Mouse (Mus musculus): ENCODE data around the gene Rlim. TPM values are rescaled to one million over a fixed set of nuclear protein-coding genes. Genes with fewer than 3 reads are reported as not detected.

Rlim gene
- polyA plus RNA-seq, 1 experiment from 2014 or later, result 41.1 TPM

- Histone ChIP-seq H3K9me3 (ENCODE audit: control insufficient read depth, low read length) (no peaks in the 10 kb centered on the region), H3K4me2 (replicated peaks; ENCODE audit: low read depth, low read length) (no peak overlapping the region), H3K9ac (ENCODE audit: low read depth, low read length) (no peak overlapping the region), H3K27ac (ENCODE audit: low read depth, low read length) (no peak overlapping the region), H3K36me3 (ENCODE audit: control insufficient read depth, insufficient read depth, low read length) (no peaks in the 10 kb centered on the region), H3K27me3 (ENCODE audit: control insufficient read depth, insufficient read depth, low read length) (peaks cover 15% of the 10 kb centered on the region; the same call in 1 of the 2 replicates), H3K4me1 (replicated peaks; ENCODE audit: control insufficient read depth, insufficient read depth, low read length) (no peaks in the 10 kb centered on the region), H3K4me3 (ENCODE audit: low read depth, low read length) (no peak overlapping the region)
- DNase-seq (ENCODE audit: low spot score), result no peak
- WGBS, result 20% methylated on average over 6 of the region's 6 CpGs
- ATAC-seq (ENCODE audit: low FRiP score), result no peak
These were observed 5.1 kb upstream of the Rlim start for GRCm38 (mm10) chrX:103986159-103986558.

- H3K27ac ChIP-seq (ENCODE audit: low read depth, low read length), result no peak overlapping the region
- H3K4me3 ChIP-seq (ENCODE audit: low read depth, low read length), result no peak overlapping the region
- H3K36me3 ChIP-seq (ENCODE audit: control insufficient read depth, insufficient read depth, low read length), result no peaks in the 10 kb centered on the region
- no peak for DNase-seq (ENCODE audit: low spot score)
- H3K4me1 ChIP-seq (replicated peaks; ENCODE audit: control insufficient read depth, insufficient read depth, low read length), result no peaks in the 10 kb centered on the region
- 21% methylated on average over 5 of the region's 5 CpGs for WGBS
- ATAC-seq (ENCODE audit: low FRiP score), result no peak
- no peak overlapping the region for H3K4me2 ChIP-seq (replicated peaks; ENCODE audit: low read depth, low read length)
- H3K9me3 ChIP-seq (ENCODE audit: control insufficient read depth, low read length), result no peaks in the 10 kb centered on the region
- no peak overlapping the region for H3K9ac ChIP-seq (ENCODE audit: low read depth, low read length)
- peaks cover 15% of the 10 kb centered on the region; the same call in 1 of the 2 replicates for H3K27me3 ChIP-seq (ENCODE audit: control insufficient read depth, insufficient read depth, low read length)
These were observed 3.9 kb upstream of the Rlim start for GRCm38 (mm10) chrX:103984992-103985391.

- no peaks in the 10 kb centered on the region for H3K36me3 ChIP-seq (ENCODE audit: control insufficient read depth, insufficient read depth, low read length)
- H3K4me1 ChIP-seq (replicated peaks; ENCODE audit: control insufficient read depth, insufficient read depth, low read length), result no peaks in the 10 kb centered on the region
- H3K9ac ChIP-seq (ENCODE audit: low read depth, low read length), result no peak overlapping the region
- peak overlapping the region; percentile 32; the same call in 1 of the 2 replicates for H3K4me2 ChIP-seq (replicated peaks; ENCODE audit: low read depth, low read length)
- no peak overlapping the region for H3K27ac ChIP-seq (ENCODE audit: low read depth, low read length)
- no peak for DNase-seq (ENCODE audit: low spot score)
- H3K27me3 ChIP-seq (ENCODE audit: control insufficient read depth, insufficient read depth, low read length), result peaks cover 7% of the 10 kb centered on the region; the same call in 1 of the 2 replicates
- ATAC-seq (ENCODE audit: low FRiP score), result no peak; the same call in 1 of the 2 replicates
- H3K4me3 ChIP-seq (ENCODE audit: low read depth, low read length), result no peak overlapping the region
- 84% methylated on average over 10 of the region's 10 CpGs for WGBS
- H3K9me3 ChIP-seq (ENCODE audit: control insufficient read depth, low read length), result no peaks in the 10 kb centered on the region
These were observed 722 bp upstream of the Rlim start for GRCm38 (mm10) chrX:103981806-103982205.

- H3K27ac ChIP-seq (ENCODE audit: low read depth, low read length), result peak overlapping the region; percentile 74
- peak overlapping the region; percentile 82 for H3K9ac ChIP-seq (ENCODE audit: low read depth, low read length)
- no peaks in the 10 kb centered on the region for H3K36me3 ChIP-seq (ENCODE audit: control insufficient read depth, insufficient read depth, low read length)
- WGBS, result 17% methylated on average over 48 of the region's 51 CpGs
- no peaks in the 10 kb centered on the region for H3K4me1 ChIP-seq (replicated peaks; ENCODE audit: control insufficient read depth, insufficient read depth, low read length)
- no peak for DNase-seq (ENCODE audit: low spot score)
- no peaks in the 10 kb centered on the region for H3K9me3 ChIP-seq (ENCODE audit: control insufficient read depth, low read length)
- H3K4me3 ChIP-seq (ENCODE audit: low read depth, low read length), result peak overlapping the region; percentile 73
- ATAC-seq (ENCODE audit: low FRiP score), result peak; percentile 68
- peak overlapping the region; percentile 41; the same call in 1 of the 2 replicates for H3K4me2 ChIP-seq (replicated peaks; ENCODE audit: low read depth, low read length)
- H3K27me3 ChIP-seq (ENCODE audit: control insufficient read depth, insufficient read depth, low read length), result peaks cover 3% of the 10 kb centered on the region; the same call in 1 of the 2 replicates
These were observed 405 bp downstream of the Rlim start for GRCm38 (mm10) chrX:103980590-103981168.

- no peaks in the 10 kb centered on the region for H3K9me3 ChIP-seq (ENCODE audit: control insufficient read depth, low read length)
- DNase-seq (ENCODE audit: low spot score), result peak; percentile 51
These were observed 1.0 kb downstream of the Rlim start for GRCm38 (mm10) chrX:103980036-103980435.

GRCm38 (mm10) chrX:103939701-103940100, 41.4 kb downstream of the Rlim start:
- H3K9ac ChIP-seq (ENCODE audit: low read depth, low read length), result no peak overlapping the region
- 97% methylated on average over 3 of the region's 3 CpGs for WGBS
- H3K4me1 ChIP-seq (replicated peaks; ENCODE audit: control insufficient read depth, insufficient read depth, low read length), result no peaks in the 10 kb centered on the region
- no peak overlapping the region for H3K4me3 ChIP-seq (ENCODE audit: low read depth, low read length)
- no peak overlapping the region for H3K4me2 ChIP-seq (replicated peaks; ENCODE audit: low read depth, low read length)
- no peak overlapping the region for H3K27ac ChIP-seq (ENCODE audit: low read depth, low read length)
- no peak for DNase-seq (ENCODE audit: low spot score)
- no peaks in the 10 kb centered on the region for H3K36me3 ChIP-seq (ENCODE audit: control insufficient read depth, insufficient read depth, low read length)
- ATAC-seq (ENCODE audit: low FRiP score), result no peak
- H3K27me3 ChIP-seq (ENCODE audit: control insufficient read depth, insufficient read depth, low read length), result peaks cover 11% of the 10 kb centered on the region
- no peaks in the 10 kb centered on the region for H3K9me3 ChIP-seq (ENCODE audit: control insufficient read depth, low read length)

More at GRCm38 (mm10) chrX:103980036-103980435, 1.0 kb downstream of the Rlim start:
- peak overlapping the region; percentile 38; the same call in 1 of the 2 replicates for H3K9ac ChIP-seq (ENCODE audit: low read depth, low read length)
- H3K36me3 ChIP-seq (ENCODE audit: control insufficient read depth, insufficient read depth, low read length), result no peaks in the 10 kb centered on the region
- H3K27me3 ChIP-seq (ENCODE audit: control insufficient read depth, insufficient read depth, low read length), result peaks cover 2% of the 10 kb centered on the region; the same call in 1 of the 2 replicates
- 13% methylated on average over 12 of the region's 12 CpGs for WGBS
- peak overlapping the region; percentile 41 for H3K4me2 ChIP-seq (replicated peaks; ENCODE audit: low read depth, low read length)
- no peak for ATAC-seq (ENCODE audit: low FRiP score)
- H3K4me3 ChIP-seq (ENCODE audit: low read depth, low read length), result peak overlapping the region; percentile 73
- H3K27ac ChIP-seq (ENCODE audit: low read depth, low read length), result no peak overlapping the region
- no peaks in the 10 kb centered on the region for H3K4me1 ChIP-seq (replicated peaks; ENCODE audit: control insufficient read depth, insufficient read depth, low read length)

- DNase-seq (ENCODE audit: low spot score), result peak; percentile 12
- no peak overlapping the region for H3K4me3 ChIP-seq (ENCODE audit: low read depth, low read length)
- H3K4me1 ChIP-seq (replicated peaks; ENCODE audit: control insufficient read depth, insufficient read depth, low read length), result no peaks in the 10 kb centered on the region
- H3K36me3 ChIP-seq (ENCODE audit: control insufficient read depth, insufficient read depth, low read length), result no peaks in the 10 kb centered on the region
- peaks cover 10% of the 10 kb centered on the region for H3K27me3 ChIP-seq (ENCODE audit: control insufficient read depth, insufficient read depth, low read length)
- WGBS, result 25% methylated on average over 3 of the region's 3 CpGs
- no peak overlapping the region for H3K4me2 ChIP-seq (replicated peaks; ENCODE audit: low read depth, low read length)
- H3K9ac ChIP-seq (ENCODE audit: low read depth, low read length), result no peak overlapping the region
- ATAC-seq (ENCODE audit: low FRiP score), result no peak
- no peak overlapping the region for H3K27ac ChIP-seq (ENCODE audit: low read depth, low read length)
- H3K9me3 ChIP-seq (ENCODE audit: control insufficient read depth, low read length), result no peaks in the 10 kb centered on the region
These were observed 43.8 kb downstream of the Rlim start for GRCm38 (mm10) chrX:103937333-103937732.

GRCm38 (mm10) chrX:103922436-103922835, 58.6 kb downstream of the Rlim start:
- WGBS, result 55% methylated on average over 2 of the region's 2 CpGs
- DNase-seq (ENCODE audit: low spot score) (no peak), ATAC-seq (ENCODE audit: low FRiP score) (no peak)
- Histone ChIP-seq H3K4me1 (replicated peaks; ENCODE audit: control insufficient read depth, insufficient read depth, low read length) (no peaks in the 10 kb centered on the region), H3K9me3 (ENCODE audit: control insufficient read depth, low read length) (no peaks in the 10 kb centered on the region), H3K4me3 (ENCODE audit: low read depth, low read length) (no peak overlapping the region), H3K9ac (ENCODE audit: low read depth, low read length) (no peak overlapping the region), H3K36me3 (ENCODE audit: control insufficient read depth, insufficient read depth, low read length) (no peaks in the 10 kb centered on the region), H3K27me3 (ENCODE audit: control insufficient read depth, insufficient read depth, low read length) (peaks cover 4% of the 10 kb centered on the region; the same call in 1 of the 2 replicates), H3K4me2 (replicated peaks; ENCODE audit: low read depth, low read length) (no peak overlapping the region), H3K27ac (ENCODE audit: low read depth, low read length) (no peak overlapping the region)

GRCm38 (mm10) chrX:103918954-103919353, 62.1 kb downstream of the Rlim start:
- WGBS, result 54% methylated on average over 5 of the region's 5 CpGs
- Histone ChIP-seq H3K9ac (ENCODE audit: low read depth, low read length) (no peak overlapping the region), H3K27me3 (ENCODE audit: control insufficient read depth, insufficient read depth, low read length) (peaks cover 9% of the 10 kb centered on the region), H3K9me3 (ENCODE audit: control insufficient read depth, low read length) (no peaks in the 10 kb centered on the region), H3K27ac (ENCODE audit: low read depth, low read length) (no peak overlapping the region), H3K4me2 (replicated peaks; ENCODE audit: low read depth, low read length) (no peak overlapping the region), H3K36me3 (ENCODE audit: control insufficient read depth, insufficient read depth, low read length) (no peaks in the 10 kb centered on the region), H3K4me1 (replicated peaks; ENCODE audit: control insufficient read depth, insufficient read depth, low read length) (no peaks in the 10 kb centered on the region), H3K4me3 (ENCODE audit: low read depth, low read length) (no peak overlapping the region)
- DNase-seq (ENCODE audit: low spot score) (no peak), ATAC-seq (ENCODE audit: low FRiP score) (no peak)

Data from hindbrain, embryonic 11.5 days (tissue).